Mouse (Mus musculus): ENCODE data around the gene Sec16a.

Gene Sec16a

DNA sequence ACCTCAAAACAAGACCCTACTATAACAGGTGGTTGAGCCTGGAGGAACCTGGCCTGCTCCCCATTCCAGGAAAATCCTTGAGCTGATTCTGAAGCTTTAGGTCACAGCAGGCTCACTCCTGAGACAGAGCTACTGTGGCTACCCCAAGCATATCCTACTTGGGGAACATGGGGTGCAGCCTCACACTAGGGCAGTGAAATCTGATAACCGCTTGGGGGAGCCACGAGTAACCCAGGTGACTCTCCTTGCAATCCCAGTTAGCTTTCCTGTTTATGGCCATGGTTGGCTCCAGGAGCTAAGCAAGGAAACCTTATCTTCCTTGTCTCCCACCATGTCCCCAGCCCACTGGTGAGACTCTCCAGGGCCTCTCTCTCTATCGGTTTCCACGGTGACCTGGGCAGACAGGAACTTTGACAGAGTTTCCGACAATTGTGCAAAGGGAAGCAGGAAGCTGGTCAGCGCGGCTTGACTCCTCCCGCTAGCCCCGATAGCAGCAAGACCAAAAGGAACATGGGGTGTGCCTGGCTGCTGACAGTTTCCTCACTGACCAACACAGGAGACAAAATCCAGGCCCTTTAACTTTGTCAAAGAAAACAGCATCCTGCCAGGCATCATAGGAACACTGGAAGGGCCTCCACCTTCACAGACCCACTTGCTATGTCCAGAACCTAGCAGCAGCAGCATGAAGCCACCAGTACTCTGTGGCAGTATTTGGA lies 29.9 kb upstream of the Sec16a start:
- DNase-seq (ENCODE audit: low read depth, low spot score) = no peak

DNA sequence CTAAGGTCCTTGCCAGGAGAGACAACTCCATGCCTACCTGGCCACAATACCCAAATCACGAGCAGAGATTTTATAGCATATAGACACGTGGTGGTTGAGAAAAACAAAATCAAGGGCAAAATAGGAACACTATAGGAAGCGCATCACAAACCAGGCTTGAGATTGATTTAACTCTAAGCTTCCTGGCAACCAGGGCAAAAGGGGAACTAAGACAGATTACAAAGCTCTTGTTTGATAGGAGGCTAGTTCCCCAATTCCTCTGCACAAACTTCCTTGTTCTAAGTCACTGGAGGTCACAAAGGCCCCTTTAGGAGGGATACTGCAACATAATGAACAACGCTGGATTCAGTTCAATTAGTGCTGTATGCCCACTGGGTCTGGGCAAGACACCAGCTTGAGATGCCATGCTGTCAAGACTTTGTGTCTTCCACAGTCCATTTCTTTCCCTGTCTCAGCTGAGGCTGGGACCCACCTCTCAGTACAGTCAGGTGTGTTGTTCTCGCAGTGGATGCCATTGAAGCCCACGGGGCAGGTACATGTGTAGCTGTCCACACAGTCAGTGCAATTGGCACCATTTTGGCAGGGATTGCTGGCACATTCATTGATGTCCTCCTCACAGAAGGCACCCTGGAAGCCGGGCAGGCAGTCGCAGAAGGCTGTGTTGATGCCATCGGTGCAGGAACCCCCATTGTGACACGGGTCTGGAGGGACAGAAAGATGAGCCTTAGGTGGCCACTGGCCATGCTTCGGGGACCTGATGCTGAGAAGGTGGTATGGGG lies 27.5 kb upstream of the Sec16a start:
- no peak for DNase-seq (ENCODE audit: low read depth, low spot score)

DNA sequence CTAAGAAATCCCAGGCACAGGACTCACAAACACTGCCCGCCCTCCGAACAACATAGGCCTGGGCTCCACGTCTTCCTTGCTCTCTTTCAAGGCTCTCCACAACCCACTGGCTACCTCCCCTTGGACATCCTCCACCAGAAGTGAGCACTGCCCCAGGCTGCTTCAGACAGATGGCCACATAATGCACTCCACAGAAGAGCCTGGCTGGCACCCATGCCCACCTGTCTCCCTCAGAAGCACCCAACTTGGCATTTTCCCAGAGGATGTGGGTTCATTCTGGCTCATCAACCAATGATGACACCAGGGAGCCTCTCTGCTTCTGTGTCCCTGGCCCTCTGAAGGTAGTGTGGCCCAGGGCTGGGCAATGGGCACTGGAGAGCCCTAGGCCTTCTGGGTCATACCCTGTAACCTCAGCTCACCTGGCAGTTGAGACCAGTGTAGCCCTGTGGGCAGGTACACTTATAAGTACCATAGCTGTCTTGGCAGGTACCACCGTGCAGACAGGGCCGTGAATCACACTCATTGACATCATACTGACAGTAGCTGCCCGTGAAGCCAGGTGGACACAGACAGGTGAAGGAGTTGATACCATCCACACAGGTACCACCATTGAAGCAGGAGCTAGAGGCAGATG lies 26.8 kb upstream of the Sec16a start:
- no peak for DNase-seq (ENCODE audit: low read depth, low spot score)

DNA sequence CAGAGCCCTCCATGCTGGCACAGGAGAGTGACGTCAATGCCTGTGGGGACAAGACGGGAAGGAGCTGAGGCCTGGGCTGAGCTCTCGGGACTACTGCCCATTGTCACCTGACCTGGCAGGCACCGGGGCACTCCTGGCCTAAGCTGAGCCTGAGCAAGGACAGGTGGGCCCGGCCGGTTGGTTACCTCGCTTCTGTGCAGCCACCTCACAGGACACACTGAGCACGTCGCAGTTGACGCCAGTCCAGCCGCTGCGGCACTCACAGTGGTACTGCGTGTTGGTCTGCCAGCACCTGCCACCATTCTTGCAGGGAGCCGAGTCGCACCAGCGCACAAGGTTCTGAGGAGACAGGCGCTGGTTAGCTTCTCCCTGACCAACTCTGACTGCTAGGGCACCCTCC lies 26.0 kb upstream of the Sec16a start:
- DNase-seq (ENCODE audit: low read depth, low spot score) = no peak

DNA sequence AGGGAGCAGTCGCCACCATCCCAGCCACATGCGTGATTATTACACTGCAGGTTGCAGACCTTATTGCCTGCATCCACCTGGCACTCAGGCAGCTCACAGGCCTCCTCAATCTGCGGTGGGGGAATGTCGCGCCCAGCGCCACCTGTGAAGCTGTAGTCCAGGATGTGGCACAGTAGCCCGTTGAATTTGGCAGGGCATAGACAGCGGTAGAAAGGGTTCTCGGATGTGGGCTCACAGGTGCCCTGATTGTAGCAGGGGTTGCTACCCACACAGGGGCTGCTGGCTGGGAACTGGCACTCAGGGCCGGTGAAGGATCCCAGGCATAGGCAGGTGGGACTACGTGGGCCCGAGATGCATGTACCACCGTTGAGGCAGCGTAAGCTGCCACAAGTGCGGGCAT lies 23.4 kb upstream of the Sec16a start:
- DNase-seq (ENCODE audit: low read depth, low spot score) = no peak

DNA sequence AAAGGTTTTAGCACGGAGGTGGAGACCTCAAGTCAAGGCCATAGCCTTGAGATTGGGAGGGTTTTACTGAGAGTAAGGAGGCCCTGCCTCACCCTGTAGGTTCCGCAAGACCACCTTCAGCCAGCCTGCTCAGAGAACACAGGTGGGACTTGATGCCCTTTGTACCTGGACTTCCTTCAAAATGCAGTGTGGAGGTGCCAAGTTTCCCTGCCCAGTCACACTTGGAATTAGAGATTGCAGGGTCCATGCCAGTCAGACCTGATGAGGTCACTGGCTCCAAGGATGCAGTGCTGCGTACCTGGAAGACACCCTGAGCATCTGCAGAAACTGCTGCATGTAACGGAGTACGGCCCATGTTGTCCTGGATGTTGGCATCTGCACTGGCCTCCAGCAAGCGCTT lies 18.4 kb upstream of the Sec16a start:
- DNase-seq (ENCODE audit: low read depth, low spot score) = no peak

DNA sequence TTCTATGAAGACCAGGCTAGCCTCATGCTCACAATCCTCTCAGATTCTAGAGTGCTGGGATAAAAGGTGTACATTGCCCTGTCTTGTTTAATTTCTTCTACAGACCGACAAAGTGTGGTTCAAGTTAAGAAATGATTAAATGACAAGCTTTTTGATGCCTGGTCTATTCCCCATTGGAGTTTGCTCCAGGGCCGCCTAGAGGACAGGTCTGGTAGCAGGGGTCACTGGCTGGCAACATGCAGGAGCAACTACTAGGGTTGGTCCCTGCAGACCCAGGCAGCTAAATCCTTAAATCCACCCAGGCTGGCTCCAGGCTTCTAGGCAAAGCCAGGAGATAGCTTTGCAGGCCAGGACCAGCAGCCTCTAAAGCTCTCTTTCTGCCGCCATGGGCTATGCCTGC lies 18.0 kb upstream of the Sec16a start:
- DNase-seq (ENCODE audit: low read depth, low spot score) = no peak

DNA sequence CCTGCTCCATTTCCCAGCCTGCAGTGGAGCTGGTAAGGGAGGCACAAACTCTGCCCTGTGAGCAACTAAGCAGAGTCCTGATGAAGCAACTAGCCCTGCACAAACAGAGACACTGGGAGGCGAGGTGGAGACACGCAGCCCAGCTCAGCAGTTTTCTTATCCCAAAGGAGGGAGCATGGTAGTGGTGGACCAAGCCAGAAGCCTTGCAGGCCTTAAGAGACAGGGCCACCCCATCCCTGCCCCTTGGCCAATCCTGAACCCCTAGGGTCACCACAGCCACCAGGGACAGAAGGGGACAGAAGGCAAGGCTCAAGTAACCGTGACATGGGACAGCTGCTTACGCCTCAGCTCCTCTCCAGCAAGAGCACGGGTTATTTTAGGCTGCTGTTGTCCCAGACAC lies 16.7 kb upstream of the Sec16a start:
- DNase-seq (ENCODE audit: low read depth, low spot score) = no peak

DNA sequence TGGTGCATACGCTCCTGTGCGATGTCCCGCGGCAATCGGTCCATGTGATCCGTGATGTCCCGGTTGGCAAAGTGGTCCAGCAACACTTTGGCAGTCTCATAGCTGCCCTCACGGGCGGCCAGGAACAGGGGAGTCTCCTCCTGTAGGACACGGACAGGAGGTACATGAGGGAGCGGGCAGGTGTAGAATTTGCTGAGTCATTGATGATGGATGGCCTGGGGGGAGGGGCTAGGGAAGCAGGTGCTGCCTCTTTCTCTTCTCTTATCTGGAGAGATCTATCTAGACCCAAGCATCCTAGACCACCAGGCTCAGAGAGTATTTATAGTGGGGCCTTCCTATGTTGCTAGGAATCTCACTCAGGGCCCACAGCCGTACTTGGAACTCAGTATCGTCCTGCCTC lies 15.8 kb upstream of the Sec16a start:
- no peak for DNase-seq (ENCODE audit: low read depth, low spot score)

DNA sequence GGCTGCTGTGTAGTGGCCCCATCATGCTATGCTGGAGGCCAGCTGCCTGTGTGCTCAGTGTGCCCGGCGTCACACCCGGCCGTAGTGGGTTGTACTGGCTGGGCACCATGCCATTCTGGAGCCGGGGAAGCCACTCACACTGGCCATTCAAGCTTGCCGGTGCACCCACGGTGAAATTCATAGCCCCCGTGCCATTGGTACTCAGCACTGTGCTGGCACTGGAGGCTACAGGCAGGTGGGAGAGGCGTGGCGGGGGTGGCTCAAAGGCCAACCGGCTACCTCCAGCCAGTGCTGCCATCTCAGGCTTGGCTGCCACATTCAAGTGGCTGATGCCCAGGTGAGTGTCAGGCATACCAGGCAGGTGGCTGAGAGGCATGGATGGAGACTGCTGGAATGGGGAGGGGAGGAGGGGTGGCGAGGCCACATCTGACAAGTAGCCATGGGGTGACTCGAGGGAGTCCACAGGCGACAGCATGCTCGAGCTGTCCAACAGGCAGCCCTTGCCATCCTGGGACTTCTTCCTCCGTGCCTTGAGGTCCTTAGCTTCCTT lies 15.2 kb upstream of the Sec16a start:
- DNase-seq (ENCODE audit: low read depth, low spot score) = no peak

GRCm38 (mm10) chr2:26459478-26459877 lies 14.5 kb upstream of the Sec16a start:
- no peak for DNase-seq (ENCODE audit: low read depth, low spot score)

GRCm38 (mm10) chr2:26458402-26459124 lies 13.5 kb upstream of the Sec16a start:
- DNase-seq (ENCODE audit: low read depth, low spot score) = no peak

GRCm38 (mm10) chr2:26449121-26450060 lies 4.4 kb upstream of the Sec16a start:
- peak; percentile 73 for DNase-seq (ENCODE audit: low read depth, low spot score)

- DNase-seq (ENCODE audit: low read depth, low spot score) = no peak
Observed at GRCm38 (mm10) chr2:26447451-26447850, 2.4 kb upstream of the Sec16a start.

DNA sequence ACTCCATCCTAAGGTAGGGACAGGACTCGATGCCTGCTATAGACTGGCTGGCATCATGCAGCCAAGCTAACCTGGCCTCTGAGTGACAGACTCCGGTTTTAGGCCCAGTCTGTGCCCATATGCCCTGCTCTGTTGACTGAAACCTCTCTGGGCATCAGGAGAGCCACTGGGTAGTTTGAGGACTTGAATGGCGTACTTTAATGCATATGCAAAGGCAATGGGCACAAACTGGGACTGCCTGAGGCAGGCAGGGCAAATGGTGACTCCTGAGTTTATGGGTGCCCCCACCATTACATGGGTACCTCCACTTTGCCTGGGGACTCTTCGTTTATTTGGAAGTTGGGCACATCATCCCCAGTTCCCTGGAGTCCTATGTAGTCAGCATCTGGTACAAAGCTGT lies 1.7 kb upstream of the Sec16a start:
- no peak for DNase-seq (ENCODE audit: low read depth, low spot score)

DNA sequence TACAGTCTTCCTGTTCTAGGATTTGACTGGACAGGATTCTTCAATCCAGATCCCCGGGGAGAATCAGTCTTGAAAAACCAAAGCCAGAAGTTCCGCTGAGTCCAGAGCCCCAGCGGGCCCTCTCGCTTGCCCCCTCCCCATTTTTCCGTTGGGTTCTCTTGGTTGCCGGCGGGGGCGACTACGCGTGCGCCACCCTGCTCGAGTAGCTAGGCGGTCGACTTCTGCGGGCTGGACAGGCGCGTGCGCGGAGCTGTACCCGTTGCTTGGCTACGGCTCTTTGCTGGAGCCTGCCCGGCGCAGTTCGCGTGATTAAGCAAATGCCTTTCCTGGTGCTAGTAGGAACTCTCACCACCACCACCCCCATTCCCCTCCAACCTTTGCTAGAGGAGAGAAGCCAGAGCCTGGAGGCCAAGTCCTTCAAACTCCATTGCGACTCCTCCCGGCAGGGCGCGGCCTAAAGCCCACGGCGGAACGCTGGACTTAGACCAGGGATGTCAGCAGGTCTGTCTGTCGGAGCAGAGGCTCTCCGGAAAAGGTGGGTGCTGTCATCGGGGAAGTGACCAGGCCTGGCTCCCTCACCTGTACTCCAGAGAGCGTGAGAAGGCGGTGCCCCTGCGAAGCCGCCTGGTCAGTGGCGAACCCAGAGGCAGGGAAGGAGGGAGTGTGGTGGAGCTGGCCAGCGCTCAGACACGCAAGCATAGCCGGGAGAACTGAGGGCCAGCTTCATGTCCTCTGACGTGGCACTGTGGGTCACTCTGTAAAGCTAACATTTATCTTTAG lies 840 bp upstream of the Sec16a start:
- peak; percentile 96 for DNase-seq (ENCODE audit: low read depth, low spot score)

DNA sequence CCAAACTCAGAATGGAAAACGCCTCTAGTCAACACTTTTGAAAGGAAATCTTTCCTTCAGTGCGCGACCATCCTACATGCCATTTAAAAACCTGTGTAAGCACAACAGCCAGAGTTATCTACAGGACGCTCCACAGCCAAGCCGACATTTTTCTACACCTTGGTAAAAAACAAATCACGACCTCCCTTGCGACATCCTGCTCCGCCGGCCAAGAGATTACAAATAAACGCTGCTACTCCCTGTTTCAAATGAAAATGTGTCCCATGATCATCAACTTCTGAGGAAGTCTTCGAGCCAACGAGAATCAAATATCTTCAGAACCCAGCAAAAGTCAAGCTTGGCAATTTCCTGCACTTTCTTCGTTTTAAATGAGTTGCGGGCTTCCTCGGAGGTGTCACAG lies 648 bp downstream of the Sec16a start:
- no peak for DNase-seq (ENCODE audit: low read depth, low spot score)

- DNase-seq (ENCODE audit: low read depth, low spot score) = no peak
Observed at GRCm38 (mm10) chr2:26443876-26444275, 1.1 kb downstream of the Sec16a start.

GRCm38 (mm10) chr2:26442843-26443242 lies 2.2 kb downstream of the Sec16a start:
- no peak for DNase-seq (ENCODE audit: low read depth, low spot score)

DNA sequence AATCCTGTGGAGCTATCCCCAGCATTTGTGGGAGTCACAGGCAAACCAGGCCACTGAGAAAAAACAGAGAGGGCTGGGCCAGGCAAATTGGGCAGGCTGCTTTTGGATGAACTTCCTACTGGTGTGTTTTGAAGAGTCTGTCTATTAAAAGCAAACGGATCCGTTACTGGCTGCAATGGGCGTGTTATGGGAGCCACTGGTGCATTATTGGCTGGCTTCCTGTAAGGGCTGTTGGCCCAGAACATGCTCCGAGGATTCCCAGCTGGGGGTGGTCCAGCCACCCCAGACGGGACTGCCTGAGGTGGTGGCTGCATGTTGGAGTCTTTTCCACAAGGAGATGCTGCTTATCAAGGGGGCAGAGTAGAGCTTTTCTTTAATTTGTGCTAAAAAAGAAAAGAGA lies 3.3 kb downstream of the Sec16a start:
- DNase-seq (ENCODE audit: low read depth, low spot score) = no peak
